Mouse (Mus musculus): ENCODE measurements around the gene Rnf43.
A peak's percentile ranks its signal among the peaks of the same experiment; 100 is the strongest.

The Rnf43 gene

DNA sequence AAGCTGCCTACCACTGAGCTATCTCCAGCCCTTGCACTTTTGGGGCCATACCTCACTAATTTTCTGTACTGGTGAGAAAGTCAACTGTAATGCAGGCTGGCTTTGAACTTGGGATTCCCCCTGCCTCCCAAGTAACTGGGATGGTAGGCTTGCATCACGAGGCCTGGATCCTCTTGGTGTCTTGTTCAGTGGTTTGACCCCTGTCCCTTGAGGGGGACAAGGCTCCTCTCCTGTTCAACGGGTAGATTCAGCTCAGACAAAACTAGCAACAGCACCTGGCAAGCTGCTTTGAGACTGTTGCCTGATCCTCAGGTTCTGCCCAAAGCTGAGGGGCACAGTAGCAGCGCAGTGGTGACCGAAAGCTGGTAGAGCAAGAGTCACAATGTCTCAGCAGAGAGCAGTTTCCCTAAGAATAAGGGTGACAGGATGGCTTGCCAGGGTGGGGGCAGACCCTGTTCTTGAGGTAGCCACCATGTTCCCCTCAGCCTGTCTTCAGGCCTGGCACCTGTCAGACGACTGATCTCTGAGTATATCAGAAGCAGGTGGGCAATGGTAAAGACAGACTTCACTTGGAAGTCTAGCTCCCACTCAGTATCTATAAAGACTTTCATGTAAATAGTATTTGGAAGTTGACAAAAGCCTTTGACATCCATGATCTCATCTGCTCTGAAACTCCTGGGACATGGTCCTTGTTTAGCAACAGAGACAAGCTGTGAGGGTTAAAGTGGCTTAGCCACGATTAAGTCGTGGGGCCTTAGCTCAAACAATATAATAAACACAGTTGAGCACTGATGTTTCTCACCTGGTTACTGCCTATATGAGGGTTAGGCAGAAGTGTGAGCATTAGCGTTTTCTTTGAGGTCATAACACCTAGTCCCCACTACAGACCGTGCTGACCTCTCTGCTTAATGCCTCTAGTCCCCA is 83.4 kb downstream of the Rnf43 start:
- DNase-seq (ENCODE audit: low read depth, low spot score): no peak

DNA sequence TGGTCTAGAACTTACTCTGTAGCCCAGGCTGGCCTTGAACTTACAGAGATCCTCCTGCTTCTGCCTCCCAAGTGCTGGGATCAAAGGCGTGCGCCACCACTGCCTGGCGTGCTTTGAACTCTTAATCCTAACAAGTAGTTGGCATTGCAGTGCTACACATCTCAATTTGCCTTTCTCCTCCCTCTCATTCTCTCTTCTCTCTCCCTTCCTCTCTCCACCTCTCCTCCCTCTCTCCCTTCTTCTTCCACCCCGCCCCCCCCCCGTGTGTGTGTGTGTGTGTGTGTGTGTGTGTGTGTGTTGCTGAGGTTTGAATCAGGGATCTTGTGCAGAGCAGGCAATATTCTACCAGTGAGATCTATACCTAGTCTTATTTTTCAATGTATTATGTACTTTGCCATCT is 84.8 kb downstream of the Rnf43 start:
- no peak for DNase-seq (ENCODE audit: low read depth, low spot score)

DNA sequence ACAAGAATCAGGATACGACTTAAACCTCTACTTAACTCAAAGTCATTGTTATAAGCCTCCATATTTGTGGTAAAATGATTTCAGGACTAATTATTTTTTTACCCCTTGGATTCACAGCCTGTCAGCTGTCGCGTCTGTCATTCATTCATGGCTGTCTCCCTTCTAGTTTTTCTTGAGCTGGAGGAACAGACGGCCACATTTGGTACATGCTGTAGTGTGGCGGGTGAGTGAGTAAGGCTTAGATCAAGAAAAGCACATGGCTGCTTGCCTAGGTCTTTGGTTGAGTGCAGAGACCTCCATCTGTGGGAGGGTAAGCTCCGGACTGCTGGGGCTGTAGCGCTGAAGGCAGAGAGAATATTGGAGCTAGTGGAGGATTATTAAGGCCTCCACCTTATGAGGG is 85.2 kb downstream of the Rnf43 start:
- DNase-seq (ENCODE audit: low read depth, low spot score): peak; percentile 24

DNA sequence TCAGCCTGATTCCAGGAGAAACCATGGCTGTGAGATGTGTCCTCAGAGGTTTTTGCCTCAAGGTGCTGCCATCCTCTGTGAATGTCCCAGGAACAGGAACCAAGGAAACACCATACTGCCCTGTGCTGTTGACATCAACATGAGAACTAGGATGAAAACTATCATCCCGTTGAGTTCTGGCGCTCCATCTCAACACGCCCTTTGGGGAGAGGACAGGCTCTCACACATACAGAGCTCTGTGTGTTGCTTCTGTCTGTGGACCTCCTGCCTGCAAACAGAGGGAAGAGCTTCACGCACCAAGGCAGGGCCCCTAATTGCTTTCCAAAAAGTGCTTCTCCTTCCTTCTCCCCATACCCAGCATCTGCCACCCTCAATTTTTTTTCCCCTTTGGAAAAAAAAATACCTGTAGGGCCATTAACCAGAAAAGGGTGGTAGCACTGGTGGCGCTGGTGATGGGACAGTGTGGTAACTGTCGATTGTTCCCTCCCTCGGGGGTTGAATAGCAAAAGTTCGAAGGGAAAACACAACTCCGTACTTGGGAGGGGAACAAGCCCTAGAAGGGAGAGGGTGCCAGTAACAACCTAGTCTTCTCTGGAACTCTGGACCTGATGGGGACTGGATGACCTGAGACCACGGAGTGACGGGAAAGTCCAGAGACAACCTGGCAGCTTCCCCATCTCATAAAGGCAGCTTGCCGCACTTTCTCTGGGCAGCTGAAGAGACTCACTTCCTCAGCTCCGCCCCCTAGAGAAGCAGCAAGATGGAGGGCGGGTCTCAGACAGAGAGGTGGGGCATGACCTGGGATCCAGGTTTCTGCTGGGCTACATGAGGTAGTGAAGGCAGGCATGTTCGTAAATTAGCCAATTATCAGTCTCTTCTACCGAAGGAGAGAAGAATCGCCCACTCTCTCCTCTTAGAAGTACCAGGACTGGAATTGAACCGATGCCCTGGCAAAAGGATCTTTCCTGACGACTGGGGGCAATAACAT is 85.9 kb downstream of the Rnf43 start:
- no peak for DNase-seq (ENCODE audit: low read depth, low spot score)

DNA sequence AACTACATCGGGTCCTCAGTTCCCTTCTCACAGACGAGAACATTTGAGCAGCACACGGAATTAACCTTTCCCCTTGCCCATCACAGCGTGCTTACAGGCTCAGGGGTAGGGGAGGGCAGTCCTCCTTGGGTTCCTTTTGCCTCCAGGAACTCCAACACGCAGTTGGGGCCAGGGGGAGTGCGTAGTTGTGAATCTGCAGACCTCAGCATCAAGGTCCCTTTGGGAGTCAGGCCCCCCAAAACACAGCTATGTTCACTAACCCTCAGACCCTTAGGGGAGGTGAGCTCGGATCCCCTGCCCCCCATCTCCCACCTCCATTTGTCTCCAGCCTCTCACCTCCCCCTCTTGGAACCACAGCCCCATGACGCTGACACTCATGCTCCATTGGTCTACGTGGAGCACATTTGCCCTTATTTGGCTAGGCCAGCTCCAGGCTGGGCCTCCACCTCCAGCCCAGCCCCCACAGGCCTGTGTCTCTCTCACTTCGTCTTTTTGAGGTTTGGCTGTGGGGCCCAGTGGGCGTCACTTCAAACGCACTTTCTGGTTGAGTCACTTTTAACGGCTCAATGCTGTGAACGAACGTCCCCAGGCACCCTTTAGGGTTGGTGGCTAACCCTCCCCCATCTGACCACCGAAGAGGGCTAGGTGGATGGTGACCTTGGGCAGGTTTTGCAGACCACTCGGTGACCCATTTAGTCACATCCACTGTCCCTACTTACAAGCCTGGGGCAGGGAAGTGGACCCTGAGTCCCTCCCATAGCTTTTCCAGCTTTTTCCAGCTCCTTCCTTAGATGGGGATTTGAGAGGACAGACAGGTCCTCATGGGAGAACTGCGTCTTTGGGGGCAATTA is 86.9 kb downstream of the Rnf43 start:
- peak; percentile 62 for DNase-seq (ENCODE audit: low read depth, low spot score)

DNA sequence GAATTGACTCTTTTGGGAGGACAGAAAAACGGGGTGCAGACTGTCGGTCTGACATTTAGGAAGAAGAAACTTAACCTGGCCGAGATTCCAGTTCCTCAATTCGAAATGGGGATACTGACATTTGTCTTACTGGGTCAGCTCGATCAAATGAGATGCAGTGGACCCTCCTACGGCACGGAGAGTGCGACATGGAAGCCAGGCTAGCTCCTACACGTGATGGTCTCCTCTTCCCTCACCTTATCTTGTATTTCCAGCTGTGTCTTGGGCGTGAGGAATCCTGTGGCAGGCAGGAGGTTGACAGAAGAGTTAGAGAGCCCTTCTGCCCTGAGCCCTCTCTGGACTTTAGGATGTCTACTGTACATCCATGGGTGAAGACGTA is 87.5 kb downstream of the Rnf43 start:
- DNase-seq (ENCODE audit: low read depth, low spot score): no peak

DNA sequence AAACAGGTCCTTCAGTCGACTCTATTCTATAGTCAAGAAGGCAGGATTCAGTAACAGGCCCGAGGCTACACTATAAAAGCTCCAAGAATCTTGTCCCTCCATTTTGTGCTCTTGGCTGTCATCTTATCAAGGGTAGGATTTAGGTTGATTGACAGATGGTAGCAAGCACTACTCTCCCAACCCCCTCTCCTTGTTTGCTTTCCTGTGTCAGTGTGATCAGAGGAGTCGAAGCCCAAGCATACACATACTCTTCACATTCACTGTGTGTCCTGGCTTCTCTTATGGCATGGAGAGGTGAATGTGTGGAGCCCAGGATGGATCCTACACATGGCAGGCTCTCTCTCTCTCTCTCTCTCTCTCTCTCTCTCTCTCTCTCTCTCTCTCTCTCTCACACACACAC is 88.0 kb downstream of the Rnf43 start:
- DNase-seq (ENCODE audit: low read depth, low spot score): no peak

DNA sequence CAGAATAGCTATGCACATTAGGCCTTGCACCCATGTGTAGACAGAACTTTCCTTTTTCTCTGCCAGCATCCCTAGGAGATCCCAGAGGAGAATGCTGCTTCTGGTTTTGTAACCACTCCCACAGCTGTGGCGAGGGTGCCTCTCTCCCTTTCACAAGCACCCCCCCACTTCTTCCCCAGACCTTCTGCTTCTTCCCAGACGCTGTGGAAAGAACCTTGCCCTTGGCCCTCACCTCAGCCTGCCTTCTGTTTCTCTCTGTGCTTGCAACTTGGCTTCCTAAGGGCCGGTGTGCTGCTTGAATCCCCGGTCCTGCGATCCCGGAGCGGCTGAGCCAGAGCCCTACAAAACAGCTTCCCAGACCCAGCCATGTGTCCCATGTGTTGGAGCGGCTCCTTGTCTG is 88.5 kb downstream of the Rnf43 start:
- no peak for DNase-seq (ENCODE audit: low read depth, low spot score)

DNA sequence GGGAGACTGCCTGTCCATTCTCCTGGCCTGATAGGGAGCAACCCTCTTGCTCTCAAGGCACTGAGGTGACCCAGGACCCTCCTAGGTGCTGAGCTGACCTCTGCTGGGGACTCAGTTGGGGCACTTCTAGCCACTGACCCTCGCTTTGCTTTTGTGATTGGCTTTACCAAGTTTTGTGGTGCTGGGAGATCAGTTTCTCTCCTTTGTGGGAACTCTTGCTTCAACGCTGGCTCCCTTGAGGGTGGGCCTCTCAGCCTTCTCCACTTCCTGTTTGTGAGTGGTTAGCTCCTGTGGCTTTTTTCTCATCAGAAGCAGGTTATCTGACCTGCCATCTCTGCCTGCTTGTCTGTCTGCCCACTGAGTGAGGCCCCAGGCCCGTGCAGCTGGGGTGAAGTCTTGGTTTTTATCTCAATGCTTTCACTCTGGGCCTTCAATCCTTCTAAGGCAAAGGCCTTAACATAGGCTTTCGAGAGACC is 89.0 kb downstream of the Rnf43 start:
- no peak for DNase-seq (ENCODE audit: low read depth, low spot score)

DNA sequence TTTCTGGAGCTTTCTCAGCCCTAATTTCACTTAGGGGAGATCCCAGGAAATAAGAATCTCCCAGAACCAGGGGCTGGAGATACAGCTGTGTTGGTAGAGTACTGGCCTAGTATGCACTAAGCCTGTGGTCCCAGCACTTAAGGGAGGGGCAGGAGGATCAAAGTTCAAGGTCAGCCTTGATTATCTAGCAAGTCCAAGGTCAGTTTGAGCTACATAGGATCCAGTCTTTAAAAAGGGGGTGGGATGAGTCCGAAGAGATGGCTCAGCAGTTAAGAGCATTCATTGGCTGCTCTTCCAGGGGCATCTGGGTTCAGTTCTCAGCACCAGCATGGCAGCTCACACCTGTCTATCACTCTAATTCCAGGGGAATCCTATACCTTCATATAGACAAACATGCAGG is 89.8 kb downstream of the Rnf43 start:
- DNase-seq (ENCODE audit: low read depth, low spot score): no peak

DNA sequence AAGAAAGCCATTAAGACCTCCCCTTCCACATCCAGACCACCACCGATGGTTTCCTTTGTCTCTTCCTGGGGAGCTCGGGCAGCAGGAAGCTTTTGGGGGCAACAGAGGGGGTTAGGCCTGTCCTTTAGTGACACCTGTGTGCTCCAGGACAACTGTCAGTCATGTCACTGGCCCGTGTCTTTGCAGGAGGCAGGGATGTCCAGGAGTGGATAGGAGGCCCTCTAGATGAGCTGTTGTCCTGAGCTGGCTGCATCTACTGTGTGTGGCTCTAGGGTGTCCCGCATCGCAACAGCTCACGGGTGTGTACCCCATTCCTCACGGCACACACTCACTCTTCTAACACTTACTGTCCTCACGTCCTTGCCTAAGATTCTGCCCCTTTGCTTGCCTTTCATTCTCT is 90.7 kb downstream of the Rnf43 start:
- no peak for DNase-seq (ENCODE audit: low read depth, low spot score)

DNA sequence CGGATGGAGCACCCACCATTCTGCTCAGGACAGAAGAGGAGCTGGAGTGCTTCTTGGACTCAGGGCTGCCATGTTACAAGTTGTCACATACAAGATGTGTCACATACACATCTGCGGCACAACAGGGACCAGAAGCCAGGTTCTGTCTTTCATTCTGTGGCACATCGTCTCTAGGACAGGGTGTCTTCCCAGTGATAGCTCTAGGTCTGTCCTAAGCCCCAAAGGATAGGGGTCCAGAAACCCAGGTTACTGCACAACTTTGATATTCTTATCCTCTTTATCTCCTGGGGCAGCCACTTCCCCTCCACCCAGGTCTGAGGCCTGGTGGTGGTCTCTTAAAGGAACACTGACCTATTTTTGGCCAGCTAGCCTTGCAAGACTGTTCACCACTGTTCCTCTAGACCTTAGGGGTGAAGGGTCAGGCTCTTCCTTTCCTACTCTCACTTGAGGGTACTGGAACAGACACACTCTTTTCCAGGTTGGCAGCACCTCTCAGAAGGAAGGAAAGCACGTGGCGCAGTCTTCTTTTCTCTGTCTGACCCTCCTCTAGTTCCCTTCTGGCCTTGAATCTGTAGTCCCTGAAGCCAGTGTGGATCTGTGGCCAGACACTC is 91.5 kb downstream of the Rnf43 start:
- DNase-seq (ENCODE audit: low read depth, low spot score): no peak

DNA sequence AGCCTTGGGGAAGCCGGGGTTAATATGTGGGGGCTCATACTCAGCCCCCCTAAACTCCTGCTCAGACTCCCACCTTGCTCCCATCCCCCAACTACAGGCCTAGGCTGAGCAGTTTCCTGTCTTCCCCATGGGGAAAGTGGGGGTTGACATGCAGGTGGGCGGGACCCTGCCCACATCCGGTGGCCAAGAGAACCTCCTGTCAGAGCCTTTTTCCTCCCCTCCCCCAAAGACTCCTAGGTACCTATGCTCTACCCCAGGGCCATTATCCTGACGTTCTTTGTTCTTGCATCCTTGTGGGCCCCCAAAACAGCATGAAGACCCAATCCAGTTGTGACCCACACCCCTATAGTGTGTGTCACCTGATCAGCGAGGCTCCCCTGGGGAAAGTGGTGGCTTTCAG is 92.1 kb downstream of the Rnf43 start:
- DNase-seq (ENCODE audit: low read depth, low spot score): no peak

DNA sequence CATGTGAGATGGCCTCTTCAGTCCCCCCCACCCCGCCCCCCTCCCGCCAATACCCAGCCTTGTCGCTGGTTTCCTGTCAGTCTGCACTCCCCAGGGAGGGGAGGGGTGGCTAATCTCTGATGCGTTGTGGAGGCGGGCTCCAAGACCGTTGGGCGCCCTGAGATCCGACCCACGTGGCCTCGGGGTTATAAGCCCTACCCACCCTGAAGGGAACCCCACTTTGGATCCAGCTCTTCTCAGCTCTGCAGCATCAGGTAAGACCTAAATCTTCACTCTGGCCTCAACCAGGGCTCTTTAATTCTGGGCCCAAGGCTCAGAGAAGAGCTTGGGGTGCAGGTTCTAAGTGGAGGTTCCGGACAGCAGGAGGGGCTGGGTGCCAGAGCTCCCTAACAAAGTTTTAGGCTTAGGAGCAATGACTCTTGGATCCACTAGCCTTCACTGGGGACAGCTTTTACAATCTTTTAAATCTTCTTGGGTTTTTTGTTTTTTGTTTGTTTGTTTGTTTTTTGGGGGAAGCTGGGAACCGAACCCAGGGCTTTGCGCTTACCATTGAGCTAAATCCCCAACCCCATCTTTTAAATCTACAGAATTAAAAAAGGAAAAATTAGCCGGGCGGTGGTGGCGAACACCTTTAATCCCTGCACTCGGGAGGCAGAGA is 93.0 kb downstream of the Rnf43 start:
- DNase-seq (ENCODE audit: low read depth, low spot score): peak; percentile 59

DNA sequence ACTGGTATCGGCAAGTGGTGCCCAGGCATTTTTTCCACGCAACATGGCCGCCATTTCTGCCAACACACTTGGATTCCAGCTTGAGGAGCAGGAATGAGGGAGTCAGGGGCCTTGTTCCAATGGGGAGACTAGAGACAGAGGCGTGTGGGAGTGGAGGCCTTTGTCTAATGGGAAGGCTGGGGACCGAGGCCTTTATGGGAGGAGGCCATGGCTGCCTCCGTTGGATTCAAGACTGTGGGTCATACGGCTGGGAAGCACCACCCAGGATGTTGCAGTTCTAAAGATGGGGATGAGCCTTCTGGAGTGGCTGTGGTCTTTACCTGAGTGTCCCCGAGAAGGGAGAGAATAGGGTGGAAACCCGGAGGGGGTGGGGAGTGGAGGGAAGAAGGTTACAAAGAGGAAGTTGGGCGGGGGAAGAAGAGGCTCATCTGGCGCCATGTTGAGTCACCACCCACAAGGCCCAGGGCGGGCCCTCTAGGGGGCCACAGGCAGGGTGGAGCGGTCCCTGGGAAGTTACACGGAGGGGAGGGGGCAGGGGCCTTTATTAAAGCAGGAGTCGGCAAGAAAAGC is 93.8 kb downstream of the Rnf43 start:
- DNase-seq (ENCODE audit: low read depth, low spot score): no peak

DNA sequence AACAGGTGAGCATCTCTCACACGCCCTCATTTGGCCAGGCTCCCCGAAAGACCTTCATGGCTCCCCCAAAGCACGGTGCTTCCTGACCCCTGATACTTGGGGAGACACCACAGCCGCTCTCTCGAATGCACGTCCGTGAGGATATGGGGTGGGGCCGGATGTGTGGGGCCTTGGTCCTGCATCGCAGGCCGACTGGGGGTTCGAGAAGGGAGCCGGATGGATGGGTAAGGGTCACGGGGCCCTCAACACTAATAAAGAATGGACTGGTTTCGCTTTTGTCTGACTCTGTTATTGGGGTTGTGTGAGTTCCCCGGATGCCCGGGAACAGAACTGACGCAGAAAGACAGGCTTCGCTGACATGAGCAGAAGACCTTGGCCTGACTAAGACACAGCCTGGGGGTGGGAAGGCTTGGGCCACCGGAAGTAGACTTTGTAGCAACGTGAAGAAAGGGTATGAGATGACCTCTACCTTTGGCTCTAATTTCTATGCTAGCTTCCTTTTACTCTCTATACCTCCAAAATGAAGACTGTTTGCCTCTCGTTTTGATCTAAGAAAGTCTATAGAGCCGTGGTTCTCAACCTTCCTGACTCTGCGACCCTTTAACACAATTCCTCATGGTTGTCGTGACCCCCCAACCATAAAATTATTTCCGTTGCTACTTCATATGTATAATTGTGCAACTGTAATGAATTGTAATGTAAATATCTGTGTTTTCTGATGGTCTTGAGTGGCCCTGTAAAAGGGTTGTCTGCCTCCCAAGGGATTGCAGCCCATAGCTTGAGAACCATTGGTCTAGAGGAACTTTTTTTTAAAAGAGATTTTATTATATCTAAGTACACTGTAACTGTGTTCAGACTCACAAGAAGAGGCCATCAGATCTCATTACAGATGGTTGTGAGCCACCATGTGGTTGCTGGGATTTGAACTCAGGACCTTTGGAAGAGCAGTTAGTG is 94.8 kb downstream of the Rnf43 start:
- no peak for DNase-seq (ENCODE audit: low read depth, low spot score)

DNA sequence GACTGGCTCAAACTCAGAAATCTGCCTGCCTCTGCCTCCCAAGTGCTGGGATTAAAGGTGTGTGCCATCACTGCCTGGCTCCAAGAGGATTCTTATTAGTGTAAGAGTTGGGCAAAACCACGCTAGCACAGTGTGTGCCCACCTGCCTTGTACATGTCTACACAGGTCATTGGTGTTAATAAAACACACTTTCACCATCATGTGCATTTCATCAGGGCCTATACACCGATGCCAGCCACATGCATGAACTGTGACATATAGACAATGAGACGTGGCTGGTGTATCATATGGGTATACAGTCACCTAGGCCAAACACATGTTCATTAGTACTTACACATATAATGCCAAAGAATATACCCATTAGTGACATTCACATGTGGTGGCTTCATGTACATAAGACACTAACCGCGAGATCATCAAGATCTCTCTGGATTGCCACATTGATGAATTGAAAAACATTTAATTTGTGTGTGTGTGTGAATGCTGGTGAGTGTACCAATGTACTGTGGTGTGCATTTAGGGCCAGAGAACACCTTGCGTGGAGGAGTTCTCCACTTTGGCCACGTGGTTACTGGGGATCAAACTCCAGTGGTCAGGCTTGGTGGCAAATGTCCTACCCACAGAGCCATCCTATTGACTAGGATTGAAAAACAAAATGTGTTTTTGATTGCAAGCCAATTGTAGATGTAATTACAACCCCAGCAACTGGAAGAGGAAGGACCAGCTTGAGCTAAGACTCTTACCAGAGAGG is 95.8 kb downstream of the Rnf43 start:
- DNase-seq (ENCODE audit: low read depth, low spot score): no peak

DNA sequence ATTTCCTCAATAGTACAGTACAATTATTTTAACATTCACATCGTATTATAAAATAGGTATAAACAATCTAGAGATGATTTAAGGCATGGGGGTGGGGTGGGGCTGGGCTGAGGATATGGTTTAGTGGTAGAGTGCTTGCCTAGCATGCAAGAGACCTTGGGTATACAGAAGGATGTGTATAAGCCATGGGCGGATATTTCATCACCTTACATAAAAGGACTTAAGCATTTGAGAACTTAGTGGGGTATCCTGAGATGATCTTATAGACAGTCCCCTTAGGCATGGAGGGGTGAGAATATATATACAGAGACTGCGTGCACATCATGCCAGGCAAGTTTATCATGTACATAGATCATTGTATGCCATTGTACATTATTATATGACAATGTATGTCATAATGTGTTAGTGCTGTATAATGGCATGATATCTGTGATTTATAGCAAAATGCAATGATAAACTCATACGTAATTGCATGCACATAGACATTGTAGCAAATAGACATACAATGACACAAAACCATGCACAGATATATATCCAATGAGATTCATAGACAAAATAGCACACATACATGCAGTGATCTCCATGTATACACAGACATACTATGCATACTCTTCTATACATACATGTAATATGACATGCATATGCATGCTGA is 96.6 kb downstream of the Rnf43 start:
- DNase-seq (ENCODE audit: low read depth, low spot score): no peak

All from brain, adult 2 months (tissue).